Mouse (Mus musculus): ENCODE measurements at regions not wholly inside any gene's neighbourhood (a gene's known extent, or its start where the extent isn't known, plus 50 kb on each side); places are given as distances from the start of the nearest gene placed in this dataset.
"Not testable (repeated sequence)": the region's sequence is repeated elsewhere in the genome, so short reads cannot be mapped to it uniquely, and the experiment has no call there.

DNA sequence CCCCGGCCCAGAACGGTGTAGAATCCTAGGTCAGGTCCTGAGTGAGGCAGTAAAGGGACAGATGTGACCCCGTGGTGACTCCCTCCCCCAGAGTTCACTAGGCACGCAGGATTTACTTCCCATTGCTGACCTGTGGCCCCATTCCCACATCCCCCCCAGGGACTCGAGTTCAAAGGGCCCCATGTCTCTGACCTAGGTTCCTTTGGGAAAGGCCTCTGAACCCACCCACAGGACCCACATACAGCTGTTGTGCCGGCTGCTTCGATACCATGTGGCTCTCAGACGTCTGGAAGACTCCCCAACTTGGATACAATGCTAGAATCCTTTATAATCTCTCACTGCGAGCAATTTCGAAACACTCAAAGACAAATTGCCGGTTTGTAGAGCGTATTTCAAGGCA lies 151.0 kb upstream of the Sfswap start:
- DNase-seq (ENCODE audit: low spot score in 2 of 2) = no peak

DNA sequence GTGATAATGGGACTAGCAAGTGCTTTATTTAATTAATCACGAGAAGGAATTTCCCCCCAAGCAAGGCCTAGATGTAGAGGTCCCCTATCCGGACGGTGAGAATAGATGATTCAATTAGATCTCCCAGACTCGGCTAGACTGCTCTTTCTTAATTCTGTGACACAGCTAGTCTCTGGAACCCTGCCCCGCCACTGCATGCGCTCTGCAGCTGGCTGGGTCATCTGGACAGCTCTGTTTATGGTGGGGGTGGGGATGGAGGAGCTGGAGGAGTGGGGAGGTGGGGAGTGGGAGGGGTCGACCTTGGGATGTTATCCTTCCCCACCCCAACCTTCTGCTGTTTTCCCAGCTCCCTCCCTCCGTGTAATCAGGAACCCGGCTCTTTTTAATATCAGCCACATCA lies 147.5 kb upstream of the Sfswap start:
- no peak for DNase-seq (ENCODE audit: low spot score in 2 of 2)

DNA sequence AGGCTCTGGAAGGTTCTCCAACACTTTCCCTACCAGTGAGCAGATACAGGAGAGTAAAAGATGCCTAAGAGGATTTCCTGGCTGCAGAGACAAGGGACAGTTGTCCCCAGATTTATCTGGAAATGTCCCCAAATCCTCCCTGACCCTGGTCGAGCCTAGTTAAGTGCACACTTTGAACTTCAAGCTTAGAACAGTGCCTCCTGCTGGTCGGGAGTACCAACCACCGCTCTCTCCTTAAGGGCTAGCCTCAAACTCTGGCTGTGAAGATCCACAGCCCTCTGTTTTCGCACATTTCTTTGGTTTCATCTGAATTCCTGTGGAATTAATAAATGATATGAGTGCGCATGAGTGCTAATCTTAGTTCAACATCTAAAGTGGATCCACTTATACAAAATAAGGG lies 146.1 kb upstream of the Sfswap start:
- DNase-seq (ENCODE audit: low spot score in 2 of 2) = no peak

DNA sequence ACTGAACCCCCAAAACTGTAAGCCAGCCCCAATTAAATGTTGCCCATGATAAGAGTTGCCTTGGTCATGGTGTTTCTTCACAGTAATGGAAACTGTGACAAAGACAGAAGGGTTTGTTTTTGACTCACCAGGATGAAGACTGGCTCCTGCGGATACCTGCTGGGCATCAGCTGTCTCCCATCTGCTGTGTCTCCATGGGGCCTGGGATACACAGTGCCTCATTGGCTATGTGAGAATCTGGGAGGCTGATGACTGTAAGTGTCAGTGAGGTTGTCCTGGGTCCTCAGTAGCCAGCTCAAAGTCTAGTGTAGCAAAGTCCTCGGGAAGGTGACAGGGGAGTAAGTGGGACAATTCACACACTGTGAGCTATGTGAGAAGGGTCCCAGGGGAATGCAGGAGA lies 139.5 kb upstream of the Sfswap start:
- no peak for DNase-seq (ENCODE audit: low spot score in 2 of 2)

DNA sequence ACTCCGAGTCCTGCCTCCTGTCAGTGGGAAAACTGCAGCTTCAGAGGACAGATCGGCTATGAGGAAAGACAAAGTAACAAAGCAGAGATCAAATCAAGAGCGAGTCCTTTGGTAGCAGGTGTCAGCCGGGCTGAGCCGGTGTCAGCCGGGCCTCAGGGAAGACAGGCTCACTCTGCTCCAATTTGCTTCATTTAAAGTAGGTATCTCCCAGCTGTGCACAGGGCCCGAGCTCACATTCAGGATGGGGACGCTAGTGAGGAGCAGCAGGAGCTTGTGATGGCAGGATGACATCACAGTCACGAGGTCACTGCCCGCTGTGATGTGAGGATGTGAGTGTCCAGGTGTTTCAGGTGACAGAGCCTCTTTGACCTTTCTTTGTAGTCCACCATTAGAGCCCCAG lies 137.8 kb upstream of the Sfswap start:
- DNase-seq (ENCODE audit: low spot score in 2 of 2) = no peak

DNA sequence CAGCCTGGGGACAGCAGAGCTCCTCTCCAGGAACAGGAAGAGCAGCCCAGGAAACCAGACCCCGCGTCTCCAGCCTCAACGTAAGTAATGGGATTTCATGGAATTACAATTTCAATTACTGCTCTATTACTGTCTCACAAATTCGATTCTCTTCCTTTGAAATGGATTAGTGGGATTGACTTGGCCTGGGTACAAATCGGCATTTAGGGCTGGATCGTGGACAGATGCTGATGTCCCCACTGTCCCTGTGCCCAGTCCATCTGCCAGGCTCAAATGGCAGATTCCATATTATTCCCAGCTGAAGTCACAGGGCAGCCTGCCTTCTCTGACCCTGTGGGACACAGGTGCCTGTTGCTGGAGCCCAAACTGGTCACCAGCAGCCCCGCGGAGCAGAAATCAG lies 136.0 kb upstream of the Sfswap start:
- no peak for DNase-seq (ENCODE audit: low spot score in 2 of 2)

DNA sequence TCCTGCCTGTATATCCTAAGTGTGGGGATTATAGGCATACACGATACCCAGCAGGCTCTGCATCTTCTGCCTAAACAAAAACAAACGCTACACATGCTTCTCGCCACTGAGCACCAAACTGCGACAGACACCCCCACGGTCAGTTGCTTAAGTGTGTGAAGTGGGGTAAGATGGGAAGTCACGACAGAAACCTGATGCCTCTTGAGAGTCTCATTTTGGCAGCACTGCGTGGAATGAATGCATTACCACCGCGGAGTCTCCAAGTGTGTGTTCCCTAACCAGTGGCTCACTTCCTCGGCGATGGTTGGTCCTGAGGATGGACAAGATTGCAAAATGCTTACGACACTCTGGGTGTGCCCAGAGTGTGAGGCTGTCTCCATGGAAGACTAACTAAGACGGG lies 133.8 kb upstream of the Sfswap start:
- DNase-seq (ENCODE audit: low spot score in 2 of 2) = no peak

DNA sequence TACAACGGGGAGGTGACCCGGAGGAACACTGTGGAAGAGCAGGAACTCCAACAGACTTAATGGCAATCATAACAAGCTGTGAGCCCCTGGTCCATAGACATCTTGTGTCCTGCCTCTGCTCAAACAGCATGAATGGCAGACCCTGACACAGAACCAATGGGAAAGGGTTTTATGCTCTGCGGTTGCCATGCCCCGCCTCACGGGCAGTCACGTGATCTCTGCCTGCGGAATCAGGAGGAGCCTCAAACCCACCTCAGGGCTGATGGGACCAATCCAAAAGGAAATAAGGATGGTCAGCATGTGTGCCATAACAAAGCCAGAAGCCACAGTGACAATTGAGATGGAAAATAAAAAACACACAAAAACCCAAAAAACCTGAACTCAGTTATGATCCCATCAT lies 120.2 kb upstream of the Sfswap start:
- no peak for DNase-seq (ENCODE audit: low spot score in 2 of 2)

DNA sequence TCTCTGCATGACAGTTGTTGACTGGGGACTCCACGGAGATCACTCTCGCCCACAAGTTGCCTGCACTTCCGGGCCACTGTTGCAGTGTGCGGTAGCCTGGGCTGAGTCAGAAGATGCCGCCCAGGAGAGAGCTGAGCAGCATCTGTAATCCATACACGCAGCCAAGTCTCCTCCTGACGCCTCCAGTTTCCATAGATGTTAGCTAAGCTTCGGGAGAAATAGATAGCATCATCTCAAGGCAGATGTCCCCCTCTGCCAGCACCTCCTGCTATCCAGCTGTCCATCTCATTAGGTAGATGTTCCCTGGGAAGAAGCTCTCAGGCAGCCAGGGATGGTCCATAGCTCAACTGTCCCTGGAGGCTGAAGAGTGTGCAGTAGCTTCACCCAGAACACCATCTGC lies 116.0 kb upstream of the Sfswap start:
- peak in 1 of 2 experiments; percentile 37 for DNase-seq (ENCODE audit: low spot score in 2 of 2)

DNA sequence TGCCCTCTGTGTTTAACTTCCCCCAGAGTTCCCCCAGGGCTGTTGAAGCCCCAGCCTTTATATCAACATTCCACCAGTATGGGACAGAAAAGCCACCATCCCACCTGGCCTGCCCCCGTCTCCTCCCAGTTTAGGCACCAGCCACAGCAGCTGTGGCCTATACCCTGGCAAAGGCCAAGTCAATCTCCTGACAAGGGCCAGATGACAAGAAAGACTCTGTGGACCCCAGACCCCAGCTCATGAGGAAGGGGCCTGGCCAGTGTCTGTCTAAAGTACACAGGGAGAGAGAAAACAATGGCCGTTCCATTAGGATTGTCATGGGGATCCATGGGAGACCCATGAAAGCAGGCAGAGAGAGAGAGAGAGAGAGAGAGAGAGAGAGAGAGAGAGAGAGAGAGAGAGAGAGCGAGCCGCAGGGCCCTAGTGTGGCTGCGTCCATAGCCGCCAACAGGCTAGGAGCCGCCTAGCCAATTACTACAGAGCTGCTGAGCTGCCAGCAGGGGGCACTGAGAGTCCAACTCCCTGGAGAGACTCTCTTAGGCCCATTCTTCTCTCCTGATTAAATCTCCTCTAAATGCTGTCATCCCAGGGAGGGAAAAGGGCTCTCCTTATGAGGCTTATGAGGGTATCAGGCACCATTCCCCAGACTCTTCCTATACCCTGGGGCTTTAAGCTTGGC lies 114.9 kb upstream of the Sfswap start:
- not testable (repeated sequence) for DNase-seq (ENCODE audit: low spot score in 2 of 2)

DNA sequence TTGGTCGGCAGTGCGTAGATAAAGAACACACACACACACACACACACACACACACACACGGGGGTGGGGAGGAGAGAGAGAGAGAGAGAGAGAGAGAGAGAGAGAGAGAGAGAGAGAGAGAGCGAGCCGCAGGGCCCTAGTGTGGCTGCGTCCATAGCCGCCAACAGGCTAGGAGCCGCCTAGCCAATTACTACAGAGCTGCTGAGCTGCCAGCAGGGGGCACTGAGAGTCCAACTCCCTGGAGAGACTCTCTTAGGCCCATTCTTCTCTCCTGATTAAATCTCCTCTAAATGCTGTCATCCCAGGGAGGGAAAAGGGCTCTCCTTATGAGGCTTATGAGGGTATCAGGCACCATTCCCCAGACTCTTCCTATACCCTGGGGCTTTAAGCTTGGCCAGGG lies 114.3 kb upstream of the Sfswap start:
- DNase-seq (ENCODE audit: low spot score in 2 of 2) = not testable (repeated sequence)

DNA sequence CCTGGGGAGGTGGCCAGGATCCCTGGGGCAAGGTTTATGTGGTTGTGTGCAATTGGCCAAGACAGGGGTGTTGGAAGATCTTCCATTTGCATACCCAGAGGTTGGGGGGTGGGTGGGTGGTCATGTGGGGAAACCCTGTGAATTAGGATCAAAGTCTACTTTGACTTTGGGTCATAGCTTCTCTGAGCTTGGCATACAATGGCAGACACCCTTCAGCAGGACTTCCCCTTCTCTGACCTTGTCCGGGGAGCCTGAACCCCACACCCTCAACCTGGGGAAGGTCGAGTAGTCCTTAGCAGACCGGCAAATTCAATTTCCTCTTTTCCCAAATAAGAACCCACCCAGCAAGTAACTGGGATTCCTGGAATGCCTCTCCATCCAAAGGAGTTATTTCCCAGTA lies 113.7 kb upstream of the Sfswap start:
- no peak for DNase-seq (ENCODE audit: low spot score in 2 of 2)

DNA sequence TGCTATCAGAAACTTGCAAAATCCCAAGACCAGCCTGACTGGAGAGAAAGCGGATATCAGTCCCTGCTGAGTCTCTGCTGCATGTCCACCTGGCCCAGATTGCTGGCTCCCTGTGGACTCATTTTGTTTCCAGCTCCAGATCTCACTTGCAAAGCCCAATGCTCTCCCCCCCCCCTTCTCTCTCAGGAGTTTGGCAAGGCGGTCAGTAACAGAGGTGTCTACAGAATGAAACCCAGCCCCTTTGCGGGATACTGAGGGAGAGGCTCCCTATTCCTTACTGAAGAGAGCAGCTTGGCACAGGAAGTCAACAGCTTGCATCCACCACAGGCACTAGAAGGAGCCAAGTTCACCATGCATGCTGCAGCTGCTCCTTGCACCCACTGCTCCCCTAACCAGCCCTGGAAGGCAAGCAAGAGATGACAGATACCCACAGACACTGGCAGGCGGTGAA lies 110.1 kb upstream of the Sfswap start:
- peak; percentile 41 to 67 for DNase-seq (ENCODE audit: low spot score in 2 of 2)

DNA sequence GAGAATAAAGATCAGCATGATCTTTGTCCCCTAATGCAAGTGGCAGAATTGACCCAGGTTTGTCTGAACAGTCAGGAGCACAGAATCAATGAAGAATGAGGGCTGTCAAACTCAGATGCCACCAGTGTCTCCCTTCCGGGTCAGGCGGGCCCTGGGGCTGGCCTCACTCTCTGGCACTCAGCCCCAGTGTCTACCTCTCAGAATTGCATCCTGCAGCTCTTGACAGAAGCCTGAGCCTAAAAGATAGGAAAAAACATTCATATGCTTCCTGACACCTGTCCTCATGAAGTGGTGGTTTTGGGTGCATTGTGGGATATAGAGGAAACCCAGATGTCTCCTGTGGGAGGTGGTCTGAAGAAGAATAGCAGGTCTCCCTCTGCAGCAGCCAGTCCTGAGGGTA lies 107.9 kb upstream of the Sfswap start:
- no peak for DNase-seq (ENCODE audit: low spot score in 2 of 2)

DNA sequence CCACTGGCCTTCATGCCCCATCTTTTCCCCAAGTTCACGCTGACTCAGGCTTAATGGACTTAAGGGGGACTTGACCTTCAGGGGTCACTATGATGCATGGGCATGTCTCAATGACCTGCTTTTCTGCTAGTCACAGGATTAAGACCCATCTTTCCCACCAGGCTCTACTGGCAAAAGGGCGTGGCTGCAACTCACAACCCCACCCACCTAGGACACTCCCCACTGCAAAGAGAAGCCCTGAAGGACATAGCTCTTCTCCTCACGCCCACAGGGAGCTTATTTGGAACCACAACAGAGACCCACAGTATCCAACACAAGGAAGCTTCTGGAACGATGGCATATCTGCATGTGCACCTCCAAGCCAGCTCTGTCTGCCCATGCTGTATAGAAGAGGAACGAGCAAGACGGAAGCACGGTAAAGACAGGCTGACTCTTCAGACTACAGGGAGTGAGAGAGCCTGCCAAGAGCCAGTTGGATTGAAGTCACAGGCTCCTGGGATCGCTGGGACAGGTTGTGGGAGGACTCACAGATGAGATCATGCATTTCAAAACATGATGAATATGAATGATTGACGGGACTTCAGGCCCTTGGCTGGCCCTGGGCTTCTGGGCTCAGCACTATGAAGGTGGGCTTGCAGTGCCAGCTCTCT lies 107.3 kb upstream of the Sfswap start:
- no peak for DNase-seq (ENCODE audit: low spot score in 2 of 2)

DNA sequence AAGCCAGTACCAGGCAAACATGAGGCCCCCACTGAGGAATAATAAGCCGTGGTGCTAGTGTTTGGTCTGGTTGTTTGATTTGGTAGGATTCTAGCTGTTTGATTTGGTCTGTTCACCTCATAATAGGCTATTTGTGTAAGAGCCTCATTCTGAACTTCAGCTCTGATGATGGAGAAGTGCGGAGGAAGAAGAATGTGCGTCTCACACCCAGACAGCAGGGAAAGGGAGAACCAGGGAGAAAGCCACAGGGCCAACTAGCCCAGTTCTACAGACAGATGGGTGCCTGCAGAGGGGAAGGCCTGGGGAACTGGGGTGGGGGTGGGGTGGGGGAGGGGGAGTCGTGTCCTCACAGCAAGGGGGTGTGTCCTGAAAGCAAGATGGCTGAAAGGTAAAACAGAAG lies 106.6 kb upstream of the Sfswap start:
- no peak for DNase-seq (ENCODE audit: low spot score in 2 of 2)

DNA sequence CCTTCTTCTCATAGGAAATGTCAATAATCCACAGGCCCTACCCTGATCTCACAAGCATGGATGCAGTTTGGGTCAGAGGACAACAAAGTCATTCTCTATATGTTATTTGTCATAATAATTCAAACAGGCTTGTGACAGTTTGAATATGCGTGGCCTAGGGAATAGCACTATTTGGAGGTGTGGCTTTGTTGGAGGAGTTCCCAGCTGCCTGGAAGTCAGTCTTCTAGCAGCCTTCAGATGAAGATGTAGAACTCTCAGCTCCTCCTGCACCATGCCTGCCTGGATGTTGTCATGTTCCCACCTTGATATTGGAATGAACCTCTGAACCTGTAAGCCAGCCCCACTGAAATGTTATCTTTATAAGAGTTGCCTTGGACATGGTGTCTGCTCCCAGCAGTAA lies 103.7 kb upstream of the Sfswap start:
- no peak for DNase-seq (ENCODE audit: low spot score in 2 of 2)

DNA sequence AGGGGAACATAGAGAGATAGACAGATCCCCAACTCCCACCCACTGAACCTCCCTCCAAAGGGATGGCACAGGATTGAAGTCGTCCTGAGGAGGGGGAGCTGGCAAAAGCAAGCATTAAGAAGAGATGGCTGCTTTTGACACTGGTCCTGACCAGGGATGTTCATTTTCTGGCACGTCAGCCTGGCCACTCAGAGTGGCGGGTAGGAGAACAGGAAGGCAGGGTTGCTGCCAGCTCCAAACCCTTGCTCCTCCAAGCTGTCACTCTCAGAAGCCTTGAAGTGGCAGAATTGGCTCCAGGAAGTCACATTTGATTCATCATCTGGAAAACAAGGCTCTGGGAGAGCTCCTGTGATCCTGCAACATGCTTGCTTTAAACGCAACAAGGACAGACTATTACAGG lies 94.8 kb upstream of the Sfswap start:
- DNase-seq (ENCODE audit: low spot score in 2 of 2) = no peak

DNA sequence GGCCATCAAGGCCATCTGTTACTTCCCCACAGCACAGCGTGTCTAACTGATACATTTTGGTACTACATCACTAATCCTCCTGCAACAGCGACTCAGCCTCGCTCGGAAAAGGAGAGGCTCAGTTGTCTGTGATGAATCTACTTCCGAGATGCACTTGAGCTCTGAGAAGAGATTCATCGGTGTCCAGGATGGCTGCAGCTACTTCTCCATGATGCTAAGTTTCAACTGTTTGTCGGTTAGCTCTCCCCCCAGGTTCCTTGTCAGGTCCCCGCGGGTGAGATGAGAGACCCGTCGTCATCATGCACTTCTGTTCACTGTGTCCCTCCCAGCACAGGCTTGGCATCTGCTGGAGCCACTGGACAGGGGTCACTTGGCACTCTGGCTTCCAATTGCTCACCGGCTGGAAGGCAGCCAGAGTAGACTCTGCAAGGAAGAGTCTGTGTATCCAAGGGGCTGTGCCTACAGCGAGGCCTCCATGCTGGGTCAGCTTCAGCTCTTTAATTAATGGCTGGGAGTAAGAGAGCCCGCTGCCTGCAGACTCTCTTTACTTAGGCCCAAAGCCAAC lies 91.5 kb upstream of the Sfswap start:
- DNase-seq (ENCODE audit: low spot score in 2 of 2) = no peak

DNA sequence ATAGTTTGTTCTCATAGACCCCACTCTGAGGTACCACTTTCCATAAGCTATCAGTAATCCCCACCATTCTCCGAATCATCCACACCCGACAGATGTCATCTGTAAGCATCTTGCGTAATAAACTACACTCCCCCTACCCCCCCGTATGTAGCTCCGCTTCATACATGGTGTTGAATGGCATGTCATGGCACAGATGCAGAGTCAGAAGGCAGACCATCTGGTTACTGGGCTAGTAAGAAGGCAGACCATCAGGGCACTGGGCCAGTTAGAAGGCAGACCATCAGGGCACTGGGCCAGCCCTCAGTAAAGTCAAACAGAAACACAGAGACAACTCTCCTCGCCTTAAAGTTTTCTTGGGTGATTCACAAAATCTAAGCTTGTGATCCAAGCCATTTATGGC lies 88.9 kb upstream of the Sfswap start:
- DNase-seq (ENCODE audit: low spot score in 2 of 2) = peak; percentile 38 to 46

DNA sequence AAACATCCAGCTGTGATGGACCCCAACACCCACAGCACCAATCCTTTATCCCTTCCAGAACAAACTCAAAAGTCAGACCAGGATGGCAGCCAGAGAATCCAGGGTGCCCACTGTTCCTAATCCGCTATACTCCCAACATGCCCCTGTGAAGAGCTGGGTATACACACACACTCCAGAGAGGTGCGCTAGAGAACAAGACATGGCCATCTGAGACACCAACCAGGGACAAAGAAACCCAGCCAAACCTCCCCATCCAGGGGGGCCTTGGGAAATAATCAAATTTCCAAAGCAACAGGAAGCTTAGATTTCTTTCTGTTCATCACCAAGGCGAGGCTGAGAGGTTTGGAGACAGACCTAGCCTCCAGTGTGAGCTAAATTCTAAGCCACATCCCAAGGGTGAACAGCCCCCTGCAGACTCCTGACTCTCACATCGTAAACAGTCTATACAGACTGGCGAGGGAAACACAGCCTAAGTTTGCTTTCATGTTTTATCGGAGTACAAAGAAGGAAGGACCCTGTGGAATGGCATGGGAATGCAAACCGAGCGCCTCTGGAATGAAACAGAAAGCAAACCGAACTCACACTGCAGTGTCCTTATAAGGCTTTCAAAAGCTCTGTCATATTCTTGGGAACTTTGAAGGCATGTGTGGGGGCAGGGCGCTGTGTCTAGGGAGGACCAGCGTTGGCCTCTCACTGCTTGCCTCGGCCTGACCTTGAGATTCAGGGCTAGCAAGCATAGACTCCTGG lies 85.9 kb upstream of the Sfswap start:
- no peak for DNase-seq (ENCODE audit: low spot score in 2 of 2)

DNA sequence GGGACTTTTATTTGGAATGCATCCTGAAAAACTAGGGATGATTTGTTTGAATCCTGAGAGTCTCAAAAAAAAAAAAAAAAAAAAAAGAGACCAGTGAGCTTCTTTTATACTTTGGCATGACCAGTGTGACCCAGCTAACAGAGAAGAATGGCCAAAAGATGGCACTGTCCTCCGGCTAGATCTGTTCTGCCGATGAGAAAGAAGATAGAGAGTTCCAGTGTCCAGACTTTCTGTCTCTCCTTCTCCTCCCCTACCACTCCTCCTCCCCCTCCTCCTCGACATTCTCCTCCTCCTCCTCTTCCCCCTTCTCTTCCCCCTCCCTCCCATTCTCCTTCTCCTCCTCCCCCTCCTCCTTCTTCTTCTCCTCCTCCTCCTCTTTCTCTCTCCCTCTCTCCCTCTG lies 84.6 kb upstream of the Sfswap start:
- DNase-seq (ENCODE audit: low spot score in 2 of 2) = peak in 1 of 2 experiments; percentile 45

DNA sequence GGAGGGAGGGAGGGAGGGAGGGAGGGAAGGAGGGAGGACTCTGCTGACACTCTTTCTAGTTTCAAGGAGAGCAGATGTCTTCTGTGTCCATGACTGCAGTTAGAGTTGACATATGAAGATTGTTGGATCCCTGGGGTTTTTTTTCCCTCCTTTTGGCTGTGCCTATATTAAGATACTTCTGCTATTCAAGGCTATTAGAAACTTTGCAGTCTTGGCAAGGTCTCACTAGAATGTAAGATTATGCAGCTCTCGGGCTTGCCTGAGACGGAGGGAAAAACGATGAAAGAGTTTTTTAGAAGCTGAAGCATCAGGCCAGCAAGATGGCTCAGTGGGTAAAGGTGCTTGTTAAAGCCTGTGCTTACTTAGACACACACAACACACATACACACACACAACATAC lies 83.5 kb upstream of the Sfswap start:
- peak; percentile 36 to 64 for DNase-seq (ENCODE audit: low spot score in 2 of 2)
